Mouse (Mus musculus) gastrocnemius, postnatal 14 days (tissue): ENCODE data around the gene Taar1. TPM values are rescaled to one million over a fixed set of nuclear protein-coding genes. Genes with fewer than 3 reads are reported as not detected.

ENCODE experiments used
- DNase-seq: peaks from one replicate; pipeline ENCODE4 v3.0.0; 2021; ENCODE audit warnings: mixed read lengths
- intact Hi-C: fragments of 180-260 bp; cut with DNase I; formaldehyde crosslinking; loops from one replicate; pipeline ENCODE4 v1.15.1; 2025; ENCODE audit warnings: low total_unique reads
- long read RNA-seq, 2 experiments: library from polyadenylated mRNA; stranded (forward); transcript quantifications; one replicate each; pipeline ENCODE4 v2.0.0; 2021
- total RNA-seq, 2 experiments: library from RNA; stranded (reverse); gene quantifications; 2 replicates each; pipeline ENCODE4 v1.2.3; 2021

Taar1 gene
- total RNA-seq = not detected
- long read RNA-seq, experiment 1 = 0 reads
- long read RNA-seq, experiment 2 = 0 reads

- intact Hi-C loops = no loop called here
- no peak for DNase-seq
These were observed at the start of gene Taar1 for GRCm38 (mm10) chr10:23920056-23920455. Gene Taar1 (plus strand): TSS chr10:23920356.

DNA sequence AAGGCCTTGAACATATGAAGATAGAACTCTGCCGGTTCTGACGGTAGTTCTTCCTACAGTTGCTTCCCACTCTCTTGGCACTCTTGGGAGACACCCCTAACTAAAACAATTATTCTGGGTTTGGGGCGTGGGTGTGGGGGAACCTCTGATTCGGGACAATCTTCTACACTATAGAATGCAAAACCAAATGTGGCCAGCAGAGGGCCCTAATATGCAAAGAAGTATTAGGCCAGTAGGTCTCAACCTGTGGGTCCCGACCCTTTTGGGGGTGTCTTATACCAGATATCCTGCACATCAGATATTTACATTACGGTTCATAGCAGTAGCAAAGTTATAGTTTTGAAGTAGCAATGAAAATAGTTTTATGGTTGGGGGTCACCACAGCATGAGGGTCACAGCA lies 39.5 kb upstream of the Taar1 start:
- DNase-seq = no peak
- intact Hi-C loops = no loop called here

GRCm38 (mm10) chr10:23884910-23885309 lies 35.2 kb upstream of the Taar1 start:
- intact Hi-C loops = no loop called here
- DNase-seq = no peak

DNA sequence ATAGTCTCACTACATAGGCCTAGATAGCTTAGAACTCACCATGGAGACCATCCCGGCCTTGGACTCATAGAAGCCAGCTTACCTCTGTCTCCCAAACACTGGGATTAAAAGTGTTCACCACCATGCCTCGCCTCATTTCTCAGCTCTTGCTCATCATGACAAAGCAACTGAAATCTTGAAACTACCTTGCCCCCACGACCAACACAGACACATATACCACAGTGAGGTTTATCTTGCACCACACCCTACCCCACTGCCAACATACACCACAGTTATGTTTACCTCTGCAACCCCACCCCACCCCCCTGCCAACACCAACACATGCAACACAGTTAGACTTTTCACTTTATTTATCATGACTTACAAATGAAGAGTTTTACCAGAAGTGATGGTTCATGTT lies 34.1 kb upstream of the Taar1 start:
- intact Hi-C loops = no loop called here
- DNase-seq = no peak

- DNase-seq = no peak
These were observed 27.2 kb upstream of the Taar1 start for GRCm38 (mm10) chr10:23892987-23893386.

DNA sequence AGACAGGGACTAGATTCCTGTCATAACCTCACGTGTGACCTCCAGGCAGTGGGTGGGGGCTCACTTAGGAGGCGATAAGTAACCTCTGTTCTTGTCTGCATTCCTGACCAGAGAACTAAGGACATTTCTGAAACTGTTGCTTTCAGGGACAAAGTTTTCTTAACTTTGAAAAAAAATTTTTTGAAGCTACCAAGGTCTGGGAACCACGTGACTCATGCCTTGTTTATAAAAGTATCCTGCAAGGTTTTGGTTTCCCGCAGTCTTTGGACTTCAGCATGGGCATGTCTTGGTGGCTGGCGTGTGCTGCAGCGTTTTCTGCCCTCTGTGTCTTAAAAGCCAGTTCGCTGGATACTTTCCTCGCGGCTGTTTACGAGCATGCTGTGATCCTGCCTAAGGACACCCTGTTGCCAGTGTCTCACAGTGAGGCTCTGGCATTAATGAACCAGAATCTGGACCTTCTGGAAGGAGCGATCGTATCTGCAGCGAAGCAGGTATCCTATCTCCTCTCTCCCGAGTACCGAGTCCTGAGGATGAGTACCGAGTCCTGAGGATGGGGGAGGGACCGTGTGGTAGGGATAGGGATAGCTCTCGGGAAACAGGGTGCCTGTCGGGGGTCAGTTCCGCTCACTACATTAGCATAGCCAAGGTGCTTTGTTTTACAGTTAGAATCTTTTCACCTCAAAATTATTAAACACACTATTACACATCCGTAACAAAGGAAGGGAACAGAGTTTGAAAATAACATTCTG lies 25.4 kb upstream of the Taar1 start, which contains the start of gene Vnn1:
Vnn1 (plus strand) TSS at position 88 of the 749 bp plus-strand sequence.
- DNase-seq = no peak
- intact Hi-C loops = no loop called here

More at GRCm38 (mm10) chr10:23892987-23893386, 27.2 kb upstream of the Taar1 start:
- intact Hi-C loops = no loop called here

GRCm38 (mm10) chr10:23895376-23895775 lies 24.8 kb upstream of the Taar1 start:
- intact Hi-C loops = no loop called here
- DNase-seq = no peak

DNA sequence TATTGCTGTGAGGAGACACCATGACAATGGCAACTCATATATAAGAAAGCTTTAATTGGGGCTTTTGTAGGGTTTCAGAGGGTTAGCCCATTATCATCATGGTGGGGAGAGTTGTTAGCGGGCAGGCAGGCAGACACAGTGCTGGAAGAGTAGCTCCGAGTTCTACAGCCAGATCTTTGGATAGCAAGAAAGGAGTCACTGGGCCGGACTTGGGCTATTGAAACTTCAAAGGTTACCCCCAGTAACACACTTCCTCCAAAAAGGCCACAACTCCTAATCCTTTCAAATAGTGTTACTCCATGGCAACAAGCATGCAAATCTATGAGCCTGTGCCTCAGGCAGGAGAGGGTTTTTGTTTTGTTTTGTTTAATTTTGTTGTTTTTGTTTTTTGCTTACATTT lies 19.0 kb upstream of the Taar1 start:
- intact Hi-C loops = no loop called here
- no peak for DNase-seq

DNA sequence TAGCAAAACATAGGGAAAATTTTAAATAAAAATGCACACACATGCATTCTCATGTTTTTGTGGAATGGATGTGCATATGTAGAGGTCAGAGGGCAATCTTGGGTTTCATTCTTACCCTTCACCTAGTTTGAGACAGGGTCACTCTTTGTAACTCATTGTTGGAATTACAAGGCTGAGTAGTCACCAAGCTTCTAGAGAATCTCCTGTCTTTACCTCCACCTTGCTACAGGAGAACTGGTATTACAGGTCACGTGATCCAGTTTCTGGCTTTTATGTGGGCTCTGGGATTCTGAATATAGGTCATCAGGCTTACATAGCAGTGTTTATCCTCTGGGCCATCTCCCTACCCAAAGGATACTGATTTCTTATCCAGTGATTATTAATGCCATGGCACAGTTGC lies 14.5 kb upstream of the Taar1 start:
- DNase-seq = no peak
- intact Hi-C loops = no loop called here

- no peak for DNase-seq
- intact Hi-C loops = no loop called here
These were observed 2.3 kb downstream of the Taar1 start for GRCm38 (mm10) chr10:23922468-23922867.

DNA sequence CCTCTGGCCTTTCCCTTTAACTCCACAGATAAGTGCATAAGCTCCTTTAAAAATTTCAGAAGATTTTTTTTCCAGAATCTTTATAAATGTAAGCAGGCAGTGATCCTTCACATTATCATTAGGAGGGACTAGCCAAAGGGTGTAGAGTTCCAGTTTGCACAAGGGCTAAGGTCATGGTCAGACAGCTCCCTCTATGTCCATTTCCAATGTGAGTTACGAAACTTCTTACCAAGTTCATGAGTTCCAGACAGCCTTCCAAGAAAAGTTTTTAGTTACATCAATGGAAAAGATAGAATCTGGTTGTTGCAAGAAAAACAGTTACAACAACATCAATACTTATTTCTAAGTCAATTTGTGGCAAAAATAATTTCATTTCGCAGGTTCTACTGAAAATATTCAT lies 3.8 kb downstream of the Taar1 start:
- intact Hi-C loops = no loop called here
- no peak for DNase-seq

GRCm38 (mm10) chr10:23937613-23938012 lies 17.5 kb downstream of the Taar1 start:
- intact Hi-C loops = no loop called here

GRCm38 (mm10) chr10:23938312-23938711 lies 18.2 kb downstream of the Taar1 start, which contains the start of gene Taar2:
Gene Taar2 (plus strand): TSS chr10:23938572.
- intact Hi-C loops = no loop called here
- no peak for DNase-seq

More at GRCm38 (mm10) chr10:23937613-23938012, 17.5 kb downstream of the Taar1 start:
- DNase-seq = no peak

DNA sequence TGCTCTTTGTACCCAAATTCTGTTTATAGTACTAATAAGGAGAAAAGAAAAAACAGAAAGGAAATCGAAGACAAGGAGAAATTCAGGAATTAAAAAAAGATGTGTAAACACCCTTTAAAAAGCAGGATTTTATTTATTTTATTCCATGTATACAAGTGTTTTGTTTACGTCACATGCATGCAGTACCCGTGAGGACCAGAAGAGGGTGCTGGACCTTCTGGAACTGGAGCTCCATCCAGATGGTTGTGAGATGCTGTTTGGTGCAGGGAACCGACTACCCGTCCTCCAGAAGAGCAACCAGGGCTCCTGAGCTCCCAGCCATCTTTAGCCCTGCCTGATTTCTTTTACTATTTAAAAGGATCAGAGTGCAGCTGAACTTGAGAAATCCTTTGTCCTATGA lies 22.3 kb downstream of the Taar1 start:
- intact Hi-C loops = no loop called here

DNA sequence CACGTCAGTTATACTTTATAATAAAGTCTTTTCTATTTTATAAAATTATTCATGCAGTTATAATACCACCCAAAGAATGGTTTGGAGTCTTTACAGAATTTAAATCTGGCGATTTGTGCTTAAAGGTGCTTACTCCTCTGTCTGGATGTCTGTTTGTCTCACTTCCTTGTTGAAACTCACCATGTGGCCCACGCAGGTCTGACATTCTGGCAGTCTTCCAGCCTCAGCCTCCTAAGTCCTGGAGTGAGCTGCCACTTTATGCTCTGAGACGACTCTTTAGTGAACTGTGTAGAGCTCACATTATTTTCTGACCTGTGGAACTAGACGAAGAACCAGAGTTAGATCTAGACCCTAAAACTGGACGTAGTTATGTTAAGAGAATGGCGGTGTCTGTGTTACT lies 27.9 kb downstream of the Taar1 start:
- no peak for DNase-seq
- intact Hi-C loops = no loop called here

More for the DNA sequence above, 22.3 kb downstream of the Taar1 start:
- DNase-seq = no peak

DNA sequence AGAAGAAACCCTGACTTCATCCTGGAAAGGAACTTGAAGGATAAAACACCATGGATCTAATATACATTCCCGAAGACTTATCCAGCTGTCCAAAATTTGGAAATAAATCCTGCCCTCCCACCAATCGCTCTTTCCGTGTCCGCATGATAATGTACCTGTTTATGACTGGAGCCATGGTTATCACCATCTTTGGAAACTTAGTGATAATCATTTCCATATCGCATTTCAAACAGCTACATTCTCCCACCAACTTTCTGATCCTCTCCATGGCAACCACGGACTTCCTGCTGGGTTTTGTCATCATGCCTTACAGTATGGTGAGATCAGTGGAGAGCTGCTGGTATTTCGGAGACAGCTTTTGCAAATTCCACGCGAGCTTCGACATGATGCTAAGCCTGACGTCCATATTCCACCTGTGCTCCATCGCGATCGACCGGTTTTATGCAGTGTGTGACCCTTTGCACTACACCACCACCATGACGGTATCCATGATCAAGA lies 29.4 kb downstream of the Taar1 start, which contains the start of gene Taar3:
Taar3 (plus strand) TSS at position 51 of the 498 bp plus-strand sequence.
- intact Hi-C loops = no loop called here
- no peak for DNase-seq

- DNase-seq = no peak
- intact Hi-C loops = no loop called here
These were observed 31.6 kb downstream of the Taar1 start for GRCm38 (mm10) chr10:23951714-23952113.

DNA sequence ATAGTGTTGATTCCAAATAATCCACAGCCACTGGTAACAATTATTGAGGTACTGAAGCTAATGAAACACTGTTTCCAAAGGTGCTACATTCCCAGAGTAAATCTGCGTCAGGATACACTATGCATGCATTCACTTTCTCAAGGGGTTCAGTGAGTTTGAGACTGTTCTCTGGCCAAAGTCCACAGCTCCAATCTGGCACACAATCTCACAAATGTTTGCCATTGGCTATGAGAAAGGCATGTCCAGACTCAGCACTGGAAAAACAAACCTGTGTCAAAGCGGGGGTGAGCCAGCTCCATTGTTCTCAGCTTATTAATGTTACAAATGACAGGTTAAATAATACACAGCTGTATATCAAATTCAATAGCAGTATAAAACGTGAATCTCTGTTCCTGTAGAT lies 38.9 kb downstream of the Taar1 start:
- intact Hi-C loops = no loop called here
- no peak for DNase-seq

DNA sequence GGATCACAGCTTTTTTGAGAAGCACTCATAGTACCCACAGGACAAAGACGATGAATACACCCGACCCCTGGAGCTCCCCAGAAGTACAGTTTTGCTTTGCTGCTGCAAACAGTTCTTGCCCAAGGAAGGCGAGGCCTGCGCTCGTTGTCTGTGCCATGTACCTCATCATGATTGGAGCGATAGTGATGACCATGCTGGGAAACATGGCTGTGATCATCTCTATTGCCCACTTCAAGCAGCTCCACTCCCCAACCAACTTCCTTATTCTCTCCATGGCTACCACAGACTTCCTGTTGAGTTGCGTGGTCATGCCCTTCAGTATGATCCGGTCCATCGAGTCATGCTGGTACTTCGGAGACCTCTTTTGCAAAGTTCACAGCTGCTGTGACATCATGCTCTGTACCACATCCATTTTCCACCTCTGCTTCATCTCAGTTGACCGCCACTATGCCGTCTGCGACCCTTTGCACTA lies 40.3 kb downstream of the Taar1 start, which contains the start of gene Taar4:
Taar4 (plus strand) TSS at position 51 of the 472 bp plus-strand sequence.
- no peak for DNase-seq
- intact Hi-C loops = no loop called here

DNA sequence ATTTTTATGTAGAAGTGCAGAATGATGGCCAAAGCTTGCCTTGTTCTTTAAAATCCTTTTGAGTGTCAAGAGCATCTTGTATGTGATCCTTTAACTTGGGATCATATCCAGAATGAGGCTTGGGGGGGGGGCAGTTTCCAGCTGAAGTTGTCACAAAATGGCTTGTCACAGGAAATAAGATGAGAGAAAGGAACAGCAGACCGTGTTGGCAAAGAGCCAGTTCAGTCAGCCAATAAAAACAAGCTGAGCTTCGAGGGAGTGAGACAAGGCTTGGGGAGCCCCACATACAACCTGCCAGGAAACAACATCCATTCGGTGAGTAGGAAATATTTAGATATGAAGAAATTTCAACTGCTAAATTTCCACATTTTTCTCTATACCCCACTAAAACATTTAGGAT lies 43.3 kb downstream of the Taar1 start:
- intact Hi-C loops = no loop called here

More for the DNA sequence above, 43.3 kb downstream of the Taar1 start:
- DNase-seq = no peak
